Mouse (Mus musculus): ENCODE measurements around the gene Megf8. TPM values are rescaled to one million over a fixed set of nuclear protein-coding genes. Genes with fewer than 3 reads are reported as not detected.

The Megf8 gene
- polyA plus RNA-seq, 1 experiment, result 41.0 TPM

GRCm38 (mm10) chr7:25382541-25382940 is 65.6 kb downstream of the Megf8 start:
- H3ac ChIP-seq (ENCODE audit: control insufficient read depth, insufficient read length), result no peak overlapping the region
- H3K4me3 ChIP-seq, result no peak overlapping the region
- H3K4me2 ChIP-seq (ENCODE audit: low read depth), result no peak overlapping the region
- no peaks in the 10 kb centered on the region for H3K36me3 ChIP-seq (ENCODE audit: control insufficient read depth, insufficient read depth)
- H3K27me3 ChIP-seq (ENCODE audit: control insufficient read depth, insufficient read depth, insufficient read length), result no peaks in the 10 kb centered on the region
- no peaks in the 10 kb centered on the region for H3K79me2 ChIP-seq (ENCODE audit: control insufficient read depth, insufficient read depth)
- TF ChIP-seq MYOD1 (IDR thresholded peaks at IDR 0.05; ENCODE audit: control insufficient read depth in 1 of 3, insufficient read length in 2 of 3, low read depth in 2 of 3) (no peak), POLR2A (IDR thresholded peaks at IDR 0.05; ENCODE audit: insufficient read length, low read depth) (no peak), E2F4 (IDR thresholded peaks at IDR 0.05; ENCODE audit: insufficient read depth) (no peak), SRF (IDR thresholded peaks at IDR 0.05; ENCODE audit: control insufficient read depth, insufficient read length, low read depth) (no peak), TCF3 (IDR thresholded peaks at IDR 0.05; ENCODE audit: insufficient read length, low read depth) (no peak), TCF12 (IDR thresholded peaks at IDR 0.05; ENCODE audit: insufficient read depth, poor library complexity, severe bottlenecking) (no peak), CEBPB (IDR thresholded peaks at IDR 0.05; ENCODE audit: insufficient read depth, poor library complexity, severe bottlenecking) (no peak), MAX (IDR thresholded peaks at IDR 0.05; ENCODE audit: low read depth) (no peak), MYOG (IDR thresholded peaks at IDR 0.05; ENCODE audit: control insufficient read depth in 1 of 3, insufficient read depth in 1 of 3, insufficient read length in 2 of 3, low read depth in 2 of 3) (no peak), REST (IDR thresholded peaks at IDR 0.05; ENCODE audit: insufficient read depth, insufficient read length) (no peak), USF1 (IDR thresholded peaks at IDR 0.05; ENCODE audit: low read depth) (no peak), POLR2AphosphoS2 (IDR thresholded peaks at IDR 0.05; ENCODE audit: insufficient read length, low read depth) (no peak)

GRCm38 (mm10) chr7:25383385-25383784 is 66.4 kb downstream of the Megf8 start:
- Histone ChIP-seq H3K27me3 (ENCODE audit: control insufficient read depth, insufficient read depth, insufficient read length) (no peaks in the 10 kb centered on the region), H3K36me3 (ENCODE audit: control insufficient read depth, insufficient read depth) (no peaks in the 10 kb centered on the region), H3K79me2 (ENCODE audit: control insufficient read depth, insufficient read depth) (no peaks in the 10 kb centered on the region), H3ac (ENCODE audit: control insufficient read depth, insufficient read length) (no peak overlapping the region), H3K4me3 (no peak overlapping the region), H3K4me2 (ENCODE audit: low read depth) (no peak overlapping the region)
- TF ChIP-seq TCF3 (IDR thresholded peaks at IDR 0.05; ENCODE audit: insufficient read length, low read depth) (no peak), POLR2AphosphoS2 (IDR thresholded peaks at IDR 0.05; ENCODE audit: insufficient read length, low read depth) (no peak), POLR2A (IDR thresholded peaks at IDR 0.05; ENCODE audit: insufficient read length, low read depth) (no peak), MAX (IDR thresholded peaks at IDR 0.05; ENCODE audit: low read depth) (no peak), TCF12 (IDR thresholded peaks at IDR 0.05; ENCODE audit: insufficient read depth, poor library complexity, severe bottlenecking) (no peak), USF1 (IDR thresholded peaks at IDR 0.05; ENCODE audit: low read depth) (no peak), MYOD1 (IDR thresholded peaks at IDR 0.05; ENCODE audit: control insufficient read depth in 1 of 3, insufficient read length in 2 of 3, low read depth in 2 of 3) (no peak), SRF (IDR thresholded peaks at IDR 0.05; ENCODE audit: control insufficient read depth, insufficient read length, low read depth) (no peak), E2F4 (IDR thresholded peaks at IDR 0.05; ENCODE audit: insufficient read depth) (no peak), REST (IDR thresholded peaks at IDR 0.05; ENCODE audit: insufficient read depth, insufficient read length) (no peak), MYOG (IDR thresholded peaks at IDR 0.05; ENCODE audit: control insufficient read depth in 1 of 3, insufficient read depth in 1 of 3, insufficient read length in 2 of 3, low read depth in 2 of 3) (no peak), CEBPB (IDR thresholded peaks at IDR 0.05; ENCODE audit: insufficient read depth, poor library complexity, severe bottlenecking) (no peak)

- H3ac ChIP-seq (ENCODE audit: control insufficient read depth, insufficient read length), result no peak overlapping the region
- H3K36me3 ChIP-seq (ENCODE audit: control insufficient read depth, insufficient read depth), result no peaks in the 10 kb centered on the region
- H3K4me2 ChIP-seq (ENCODE audit: low read depth), result no peak overlapping the region
- no peaks in the 10 kb centered on the region for H3K79me2 ChIP-seq (ENCODE audit: control insufficient read depth, insufficient read depth)
- TF ChIP-seq MAX (IDR thresholded peaks at IDR 0.05; ENCODE audit: low read depth) (no peak), TCF3 (IDR thresholded peaks at IDR 0.05; ENCODE audit: insufficient read length, low read depth) (no peak), POLR2A (IDR thresholded peaks at IDR 0.05; ENCODE audit: insufficient read length, low read depth) (no peak), CEBPB (IDR thresholded peaks at IDR 0.05; ENCODE audit: insufficient read depth, poor library complexity, severe bottlenecking) (no peak), USF1 (IDR thresholded peaks at IDR 0.05; ENCODE audit: low read depth) (no peak), MYOG (IDR thresholded peaks at IDR 0.05; ENCODE audit: control insufficient read depth in 1 of 3, insufficient read depth in 1 of 3, insufficient read length in 2 of 3, low read depth in 2 of 3) (no peak), POLR2AphosphoS2 (IDR thresholded peaks at IDR 0.05; ENCODE audit: insufficient read length, low read depth) (no peak), REST (IDR thresholded peaks at IDR 0.05; ENCODE audit: insufficient read depth, insufficient read length) (no peak), TCF12 (IDR thresholded peaks at IDR 0.05; ENCODE audit: insufficient read depth, poor library complexity, severe bottlenecking) (no peak), E2F4 (IDR thresholded peaks at IDR 0.05; ENCODE audit: insufficient read depth) (no peak), MYOD1 (IDR thresholded peaks at IDR 0.05; ENCODE audit: control insufficient read depth in 1 of 3, insufficient read length in 2 of 3, low read depth in 2 of 3) (no peak)
- H3K4me3 ChIP-seq, result no peak overlapping the region
- no peaks in the 10 kb centered on the region for H3K27me3 ChIP-seq (ENCODE audit: control insufficient read depth, insufficient read depth, insufficient read length)
Observed at GRCm38 (mm10) chr7:25383891-25384290, 66.9 kb downstream of the Megf8 start.

- Histone ChIP-seq H3K79me2 (ENCODE audit: control insufficient read depth, insufficient read depth) (no peaks in the 10 kb centered on the region), H3ac (ENCODE audit: control insufficient read depth, insufficient read length) (no peak overlapping the region), H3K27me3 (ENCODE audit: control insufficient read depth, insufficient read depth, insufficient read length) (no peaks in the 10 kb centered on the region), H3K4me3 (no peak overlapping the region), H3K36me3 (ENCODE audit: control insufficient read depth, insufficient read depth) (no peaks in the 10 kb centered on the region), H3K4me2 (ENCODE audit: low read depth) (no peak overlapping the region)
- TF ChIP-seq E2F4 (IDR thresholded peaks at IDR 0.05; ENCODE audit: insufficient read depth), result no peak
- no peak for TF ChIP-seq SRF (IDR thresholded peaks at IDR 0.05; ENCODE audit: control insufficient read depth, insufficient read length, low read depth)
- TF ChIP-seq MYOG (IDR thresholded peaks at IDR 0.05; ENCODE audit: control insufficient read depth in 1 of 3, insufficient read depth in 1 of 3, insufficient read length in 2 of 3, low read depth in 2 of 3), result no peak
- no peak for TF ChIP-seq TCF3 (IDR thresholded peaks at IDR 0.05; ENCODE audit: insufficient read length, low read depth)
- TF ChIP-seq TCF12 (IDR thresholded peaks at IDR 0.05; ENCODE audit: insufficient read depth, poor library complexity, severe bottlenecking), result no peak
- TF ChIP-seq MYOD1 (IDR thresholded peaks at IDR 0.05; ENCODE audit: control insufficient read depth in 1 of 3, insufficient read length in 2 of 3, low read depth in 2 of 3), result no peak
- no peak for TF ChIP-seq POLR2A (IDR thresholded peaks at IDR 0.05; ENCODE audit: insufficient read length, low read depth)
- TF ChIP-seq POLR2AphosphoS2 (IDR thresholded peaks at IDR 0.05; ENCODE audit: insufficient read length, low read depth), result no peak
- TF ChIP-seq REST (IDR thresholded peaks at IDR 0.05; ENCODE audit: insufficient read depth, insufficient read length), result no peak
- TF ChIP-seq USF1 (IDR thresholded peaks at IDR 0.05; ENCODE audit: low read depth), result no peak
- no peak for TF ChIP-seq MAX (IDR thresholded peaks at IDR 0.05; ENCODE audit: low read depth)
- TF ChIP-seq CEBPB (IDR thresholded peaks at IDR 0.05; ENCODE audit: insufficient read depth, poor library complexity, severe bottlenecking), result no peak
Observed at GRCm38 (mm10) chr7:25384318-25384717, 67.4 kb downstream of the Megf8 start.
